8 mouse cellular contexts compared by ENCODE assay signal in genomic region chr1:183669674-183670073, GRCm38 (mm10).
DNase-seq lines count a peak whose midpoint lies in the region; ATAC-seq lines count a peak whose summit lies in the region.

No protein-coding gene starts in this region.

- H3K27ac ChIP-seq in hindbrain, embryonic 11.5 days (ENCODE audit: low read depth, low read length), result no peak overlapping the region
- H3K27ac ChIP-seq in hindbrain, embryonic 13.5 days, result no peak overlapping the region
- H3K27ac ChIP-seq in heart, embryonic 14.5 days (replicated peaks in 1 of 2; ENCODE audit: control insufficient read depth in 1 of 2, insufficient read depth in 1 of 2, low read depth in 2 of 2, low read length in 2 of 2), result no peak overlapping the region

- WGBS in hindbrain, embryonic 11.5 days, result 60% methylated on average over 11 of the region's 11 CpGs
- 58% methylated on average over 11 of the region's 11 CpGs for WGBS in hindbrain, embryonic 13.5 days
- 44% methylated on average over 11 of the region's 11 CpGs for WGBS in heart, embryonic 14.5 days

- no peak overlapping the region for H3K4me2 ChIP-seq in hindbrain, embryonic 11.5 days (replicated peaks; ENCODE audit: low read depth, low read length)
- H3K4me2 ChIP-seq in hindbrain, embryonic 13.5 days, result no peak overlapping the region
- H3K4me2 ChIP-seq in heart, embryonic 14.5 days (ENCODE audit: low read length), result peak overlapping the region; percentile 32; the same call in 1 of the 2 replicates

- no peak for DNase-seq in hindbrain, embryonic 11.5 days (ENCODE audit: low spot score)
- DNase-seq in Muller cell, postnatal 12 days (ENCODE audit: inconsistent ontology term), result peak; percentile 21
- peak; percentile 12 for DNase-seq in embryo, embryonic 10.5 days (ENCODE audit: low spot score)
- DNase-seq in layer of hippocampus, postnatal 36 days, result peak; percentile 16 to 19
- peak; percentile 44 to 49 for DNase-seq in right cerebral cortex, postnatal 10 days (ENCODE audit: low spot score in 2 of 2)
- no peak for DNase-seq in yolk sac, embryonic 10.5 days (ENCODE audit: low spot score)

- no peaks in the 10 kb centered on the region for H3K27me3 ChIP-seq in hindbrain, embryonic 11.5 days (ENCODE audit: control insufficient read depth, insufficient read depth, low read length)
- no peaks in the 10 kb centered on the region for H3K27me3 ChIP-seq in hindbrain, embryonic 13.5 days
- H3K27me3 ChIP-seq in heart, embryonic 14.5 days (ENCODE audit: control insufficient read depth, insufficient read depth, low read length), result peaks cover 5% of the 10 kb centered on the region; the same call in 1 of the 2 replicates

- H3K9ac ChIP-seq in hindbrain, embryonic 11.5 days (ENCODE audit: low read depth, low read length), result no peak overlapping the region
- no peak overlapping the region for H3K9ac ChIP-seq in hindbrain, embryonic 13.5 days
- H3K9ac ChIP-seq in heart, embryonic 14.5 days (ENCODE audit: low read length), result no peak overlapping the region

- peak; percentile 22; the same call in 1 of the 2 replicates for ATAC-seq in hindbrain, embryonic 11.5 days (ENCODE audit: low FRiP score)
- no peak; the same call in 1 of the 2 replicates for ATAC-seq in hindbrain, embryonic 13.5 days (ENCODE audit: low FRiP score)
- ATAC-seq in heart, embryonic 14.5 days (ENCODE audit: insufficient number of reproducible peaks, insufficient read depth, low FRiP score, low read depth), result peak; percentile 35; the same call in 1 of the 2 replicates

- H3K4me3 ChIP-seq in hindbrain, embryonic 11.5 days (ENCODE audit: low read depth, low read length), result no peak overlapping the region
- no peak overlapping the region for H3K4me3 ChIP-seq in hindbrain, embryonic 13.5 days
- H3K4me3 ChIP-seq in heart, embryonic 14.5 days (ENCODE audit: control insufficient read depth in 1 of 2, insufficient read depth in 1 of 2, low read depth in 1 of 2, low read length in 2 of 2), result no peak overlapping the region

- no peaks in the 10 kb centered on the region for H3K4me1 ChIP-seq in hindbrain, embryonic 11.5 days (replicated peaks; ENCODE audit: control insufficient read depth, insufficient read depth, low read length)
- H3K4me1 ChIP-seq in hindbrain, embryonic 13.5 days (replicated peaks), result peaks cover 13% of the 10 kb centered on the region
- peaks cover 0 to 5% of the 10 kb centered on the region in 2 experiments; a peak in 2 of 4 replicates for H3K4me1 ChIP-seq in heart, embryonic 14.5 days (ENCODE audit: control insufficient read depth in 2 of 2, insufficient read depth in 2 of 2, low read length in 2 of 2)

- no peaks in the 10 kb centered on the region for H3K36me3 ChIP-seq in hindbrain, embryonic 11.5 days (ENCODE audit: control insufficient read depth, insufficient read depth, low read length)
- no peaks in the 10 kb centered on the region for H3K36me3 ChIP-seq in hindbrain, embryonic 13.5 days
- H3K36me3 ChIP-seq in heart, embryonic 14.5 days (ENCODE audit: control insufficient read depth, insufficient read depth, low read length), result no peaks in the 10 kb centered on the region

- H3K9me3 ChIP-seq in hindbrain, embryonic 11.5 days (ENCODE audit: control insufficient read depth, low read length), result 0 out of 2 replicates have a peak, but pooled peaks cover 2% of the 10 kb centered on the region
- H3K9me3 ChIP-seq in hindbrain, embryonic 13.5 days, result no peaks in the 10 kb centered on the region
- H3K9me3 ChIP-seq in heart, embryonic 14.5 days (ENCODE audit: control insufficient read depth, low read length), result peaks cover 8% of the 10 kb centered on the region; the same call in 1 of the 2 replicates

Comparison
In these comparisons a context has a peak if more than half of its experiments do, and no peak if none do; other contexts are left out.
1. DNase-seq: peak in Muller cell, postnatal 12 days (single experiment), embryo, embryonic 10.5 days (single experiment), layer of hippocampus, postnatal 36 days (2 of 2) and right cerebral cortex, postnatal 10 days (2 of 2); none in hindbrain, embryonic 11.5 days (single experiment) and yolk sac, embryonic 10.5 days (single experiment).